Mouse (Mus musculus): ENCODE measurements around the gene Msh2.

GRCm38 (mm10) chr17:87763146-87763545 lies 91.0 kb downstream of the Msh2 start:
- TF ChIP-seq POLR2A (IDR thresholded peaks at IDR 0.05; ENCODE audit: control insufficient read depth, extremely low read depth, insufficient read depth, low read length, poor library complexity) (no peak), CTCF (IDR thresholded peaks at IDR 0.05; ENCODE audit: borderline replicate concordance, control insufficient read depth, extremely low read depth, insufficient read depth, low read length, poor library complexity) (no peak)

All from thymus, adult 2 months (tissue).